Mouse (Mus musculus): Measurements from ENCODE around the gene Nup93. TPM values are rescaled to one million over a fixed set of nuclear protein-coding genes. Genes with fewer than 3 reads are reported as not detected.

The Nup93 gene
- polyA plus RNA-seq, 1 experiment = 3.3 TPM

GRCm38 (mm10) chr8:94328932-94329728 lies 114.8 kb downstream of the Nup93 start, which contains the start of gene Slc12a3:
Slc12a3 (plus strand) TSS chr8:94329201.
- Histone ChIP-seq H3K4me1 (peaks cover 59% of the 10 kb centered on the region), H3K36me3 (replicated peaks; ENCODE audit: low read length) (no peaks in the 10 kb centered on the region), H3K27me3 (replicated peaks) (peaks cover 36% of the 10 kb centered on the region), H3K4me3 (replicated peaks) (no peak within 1 kb of the TSS), H3K9me3 (no peaks in the 10 kb centered on the region)
- TF ChIP-seq GATA1 (IDR thresholded peaks at IDR 0.05; ENCODE audit: borderline replicate concordance, low read length) (no peak), FLI1 (IDR thresholded peaks at IDR 0.05; ENCODE audit: low read length) (no peak)

- H3K4me3 ChIP-seq (replicated peaks) = no peak overlapping the region
- peaks cover 50% of the 10 kb centered on the region for H3K27me3 ChIP-seq (replicated peaks)
- H3K36me3 ChIP-seq (replicated peaks; ENCODE audit: low read length) = no peaks in the 10 kb centered on the region
- peaks cover 44% of the 10 kb centered on the region for H3K4me1 ChIP-seq
- peaks cover 4% of the 10 kb centered on the region for H3K9me3 ChIP-seq
- TF ChIP-seq FLI1 (IDR thresholded peaks at IDR 0.05; ENCODE audit: low read length) (no peak), GATA1 (IDR thresholded peaks at IDR 0.05; ENCODE audit: borderline replicate concordance, low read length) (no peak)
Measured at GRCm38 (mm10) chr8:94330733-94331132, 116.4 kb downstream of the Nup93 start.

- Histone ChIP-seq H3K4me3 (replicated peaks) (no peak overlapping the region), H3K9me3 (peaks cover 17% of the 10 kb centered on the region), H3K4me1 (peaks cover 41% of the 10 kb centered on the region), H3K36me3 (replicated peaks; ENCODE audit: low read length) (no peaks in the 10 kb centered on the region), H3K27me3 (replicated peaks) (peaks cover 70% of the 10 kb centered on the region)
- TF ChIP-seq FLI1 (IDR thresholded peaks at IDR 0.05; ENCODE audit: low read length) (no peak), GATA1 (IDR thresholded peaks at IDR 0.05; ENCODE audit: borderline replicate concordance, low read length) (no peak)
Measured at GRCm38 (mm10) chr8:94333345-94333744, 119.0 kb downstream of the Nup93 start.

DNA sequence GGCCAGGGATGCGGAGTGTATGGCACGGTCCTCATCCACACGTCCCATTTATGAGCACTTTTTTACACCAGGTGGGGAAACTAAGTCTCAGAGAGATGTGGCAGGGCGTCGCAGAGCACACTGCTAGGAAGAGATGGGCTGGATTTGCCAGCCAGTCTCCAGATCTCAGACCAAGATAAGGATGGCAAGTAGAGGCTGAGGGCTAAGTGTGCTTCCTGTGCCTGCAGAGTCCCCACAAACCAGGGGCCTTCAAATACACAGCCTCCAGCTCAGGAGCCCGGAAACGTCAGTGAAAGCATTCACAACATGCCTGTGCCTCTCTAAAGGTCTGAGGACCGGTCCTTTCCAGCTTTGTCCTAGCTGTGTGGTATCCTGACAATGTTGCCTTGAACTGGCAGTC lies 123.2 kb downstream of the Nup93 start:
- Histone ChIP-seq H3K36me3 (replicated peaks; ENCODE audit: low read length) (no peaks in the 10 kb centered on the region), H3K9me3 (peaks cover 17% of the 10 kb centered on the region), H3K27me3 (replicated peaks) (peaks cover 60% of the 10 kb centered on the region), H3K4me1 (peaks cover 47% of the 10 kb centered on the region), H3K4me3 (replicated peaks) (no peak overlapping the region)
- TF ChIP-seq FLI1 (IDR thresholded peaks at IDR 0.05; ENCODE audit: low read length) (no peak), GATA1 (IDR thresholded peaks at IDR 0.05; ENCODE audit: borderline replicate concordance, low read length) (no peak)

DNA sequence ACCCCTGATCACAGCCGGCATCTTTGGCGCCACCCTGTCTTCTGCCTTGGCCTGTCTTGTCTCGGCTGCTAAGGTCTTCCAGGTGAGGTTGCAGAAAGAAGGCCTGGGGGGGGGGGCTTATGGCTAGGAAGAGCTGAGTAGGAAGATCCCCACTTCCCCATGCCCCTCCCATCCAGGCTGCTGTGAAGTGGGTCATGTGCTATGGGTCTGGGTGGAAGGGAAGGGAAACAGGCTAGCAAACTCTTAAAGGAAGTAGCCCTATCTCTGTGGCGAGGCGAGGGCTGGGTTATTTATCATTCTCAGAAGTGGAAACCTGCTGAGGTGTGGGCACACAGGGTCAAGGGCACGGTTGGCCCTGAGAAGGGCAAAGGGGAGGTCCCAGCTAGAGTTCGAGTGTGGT lies 126.4 kb downstream of the Nup93 start:
- Histone ChIP-seq H3K36me3 (replicated peaks; ENCODE audit: low read length) (no peaks in the 10 kb centered on the region), H3K4me3 (replicated peaks) (peak overlapping the region; percentile 26), H3K27me3 (replicated peaks) (peaks cover 40% of the 10 kb centered on the region), H3K4me1 (peaks cover 65% of the 10 kb centered on the region), H3K9me3 (peaks cover 12% of the 10 kb centered on the region)
- TF ChIP-seq FLI1 (IDR thresholded peaks at IDR 0.05; ENCODE audit: low read length) (no peak), GATA1 (IDR thresholded peaks at IDR 0.05; ENCODE audit: borderline replicate concordance, low read length) (no peak)

DNA sequence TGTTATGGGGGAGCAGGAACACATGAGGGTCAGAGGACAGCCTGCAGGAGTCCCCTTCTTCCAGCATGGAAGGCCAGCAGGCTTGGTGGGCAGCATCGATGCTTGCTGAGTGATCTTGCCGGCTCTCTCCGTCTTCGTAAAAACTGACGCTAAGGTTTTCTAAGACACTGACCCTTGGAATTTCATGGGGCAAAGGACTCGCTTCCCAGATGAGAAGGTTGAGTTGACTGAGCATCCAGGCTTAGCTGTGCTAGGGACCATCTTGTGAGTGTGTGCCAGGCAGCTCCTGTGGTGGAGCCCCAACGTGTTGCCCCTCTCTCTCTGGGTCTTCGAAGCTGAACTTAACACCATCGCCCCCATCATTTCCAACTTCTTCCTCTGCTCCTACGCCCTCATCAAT lies 128.3 kb downstream of the Nup93 start:
- H3K9me3 ChIP-seq = no peaks in the 10 kb centered on the region
- peaks cover 25% of the 10 kb centered on the region for H3K27me3 ChIP-seq (replicated peaks)
- TF ChIP-seq FLI1 (IDR thresholded peaks at IDR 0.05; ENCODE audit: low read length) = no peak
- no peak for TF ChIP-seq GATA1 (IDR thresholded peaks at IDR 0.05; ENCODE audit: borderline replicate concordance, low read length)
- H3K4me1 ChIP-seq = peaks cover 76% of the 10 kb centered on the region
- H3K4me3 ChIP-seq (replicated peaks) = no peak overlapping the region
- H3K36me3 ChIP-seq (replicated peaks; ENCODE audit: low read length) = no peaks in the 10 kb centered on the region

DNA sequence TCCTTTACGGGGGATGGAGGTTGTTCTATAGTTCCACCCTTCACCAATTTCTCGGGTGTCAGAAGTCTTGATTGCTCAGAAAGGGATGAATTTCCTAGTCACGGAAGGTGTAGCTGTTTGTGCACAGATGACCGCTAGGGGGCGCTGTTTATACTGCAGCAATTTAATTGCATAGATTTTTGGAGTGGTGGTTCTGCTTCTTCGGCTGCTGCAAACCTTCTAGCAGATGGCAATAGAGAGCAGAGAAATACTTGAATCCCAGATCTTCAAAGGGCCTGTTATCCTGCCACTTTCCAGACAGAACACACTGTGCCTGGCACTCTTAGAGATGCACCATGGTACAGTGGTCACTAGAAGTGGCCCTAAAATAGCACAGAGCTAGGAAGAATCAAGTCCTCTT lies 128.9 kb downstream of the Nup93 start:
- no peak for TF ChIP-seq FLI1 (IDR thresholded peaks at IDR 0.05; ENCODE audit: low read length)
- no peak for TF ChIP-seq GATA1 (IDR thresholded peaks at IDR 0.05; ENCODE audit: borderline replicate concordance, low read length)
- Histone ChIP-seq H3K4me3 (replicated peaks) (no peak overlapping the region), H3K9me3 (no peaks in the 10 kb centered on the region), H3K36me3 (replicated peaks; ENCODE audit: low read length) (no peaks in the 10 kb centered on the region), H3K4me1 (peaks cover 74% of the 10 kb centered on the region), H3K27me3 (replicated peaks) (peaks cover 20% of the 10 kb centered on the region)

- H3K4me1 ChIP-seq = peaks cover 78% of the 10 kb centered on the region
- no peak for TF ChIP-seq GATA1 (IDR thresholded peaks at IDR 0.05; ENCODE audit: borderline replicate concordance, low read length)
- no peak for TF ChIP-seq FLI1 (IDR thresholded peaks at IDR 0.05; ENCODE audit: low read length)
- H3K4me3 ChIP-seq (replicated peaks) = no peak overlapping the region
- H3K27me3 ChIP-seq (replicated peaks) = peaks cover 19% of the 10 kb centered on the region
- H3K9me3 ChIP-seq = no peaks in the 10 kb centered on the region
- no peaks in the 10 kb centered on the region for H3K36me3 ChIP-seq (replicated peaks; ENCODE audit: low read length)
Measured at GRCm38 (mm10) chr8:94343778-94344320, 129.5 kb downstream of the Nup93 start.

- TF ChIP-seq FLI1 (IDR thresholded peaks at IDR 0.05; ENCODE audit: low read length) (no peak), GATA1 (IDR thresholded peaks at IDR 0.05; ENCODE audit: borderline replicate concordance, low read length) (no peak)
- H3K9me3 ChIP-seq = no peaks in the 10 kb centered on the region
- H3K4me1 ChIP-seq = peaks cover 83% of the 10 kb centered on the region
- H3K27me3 ChIP-seq (replicated peaks) = peaks cover 24% of the 10 kb centered on the region
- H3K36me3 ChIP-seq (replicated peaks; ENCODE audit: low read length) = no peaks in the 10 kb centered on the region
- H3K4me3 ChIP-seq (replicated peaks) = no peak overlapping the region
Measured at GRCm38 (mm10) chr8:94345657-94346056, 131.3 kb downstream of the Nup93 start.

- Histone ChIP-seq H3K36me3 (replicated peaks; ENCODE audit: low read length) (no peaks in the 10 kb centered on the region), H3K9me3 (no peaks in the 10 kb centered on the region), H3K4me1 (peaks cover 83% of the 10 kb centered on the region), H3K4me3 (replicated peaks) (peak overlapping the region; percentile 15), H3K27me3 (replicated peaks) (peaks cover 28% of the 10 kb centered on the region)
- no peak for TF ChIP-seq GATA1 (IDR thresholded peaks at IDR 0.05; ENCODE audit: borderline replicate concordance, low read length)
- TF ChIP-seq FLI1 (IDR thresholded peaks at IDR 0.05; ENCODE audit: low read length) = no peak
Measured at GRCm38 (mm10) chr8:94346264-94346663, 131.9 kb downstream of the Nup93 start.

Measured in megakaryocyte, embryonic 14.5 days (primary cell).